Mouse (Mus musculus): Measurements from ENCODE around the gene Sertad4. TPM values are rescaled to one million over a fixed set of nuclear protein-coding genes. Genes with fewer than 3 reads are reported as not detected.

Gene Sertad4
- polyA plus RNA-seq, 1 experiment = 1.3 TPM

DNA sequence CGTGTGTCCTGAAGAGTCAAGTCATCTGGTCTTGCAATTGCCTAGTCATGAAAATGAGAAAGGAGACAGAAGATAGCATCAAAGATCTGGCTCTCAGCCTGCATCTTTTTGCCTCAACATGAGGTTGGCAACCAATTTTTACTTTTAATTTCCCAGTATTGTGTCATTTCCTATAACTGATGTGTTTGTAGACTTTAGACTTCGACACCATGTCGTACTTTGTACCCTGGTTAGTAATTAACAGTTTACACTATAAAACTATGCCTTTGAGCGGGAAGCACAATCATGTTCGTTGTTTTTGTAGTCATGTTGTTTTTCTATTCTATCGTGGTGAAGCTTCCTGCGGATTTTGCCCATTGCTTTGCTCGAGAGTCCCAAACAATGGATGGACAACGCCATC lies 42.8 kb downstream of the Sertad4 start:
- Histone ChIP-seq H3K27ac (ENCODE audit: control insufficient read depth, insufficient read depth, low read depth, low read length) (no peak overlapping the region), H3K27me3 (ENCODE audit: control insufficient read depth, insufficient read depth, low read length) (no peaks in the 10 kb centered on the region), H3K36me3 (ENCODE audit: control insufficient read depth, insufficient read depth, low read length) (no peaks in the 10 kb centered on the region), H3K4me1 (ENCODE audit: control insufficient read depth, insufficient read depth, low read length) (no peaks in the 10 kb centered on the region), H3K4me3 (ENCODE audit: control insufficient read depth, low read depth, low read length) (no peak overlapping the region)
- TF ChIP-seq CTCF (IDR thresholded peaks at IDR 0.05; ENCODE audit: control insufficient read depth, insufficient read depth, insufficient replicate concordance, low read depth, low read length) = no peak
- no peak for TF ChIP-seq POLR2A (IDR thresholded peaks at IDR 0.05; ENCODE audit: control insufficient read depth, low read depth, low read length)

DNA sequence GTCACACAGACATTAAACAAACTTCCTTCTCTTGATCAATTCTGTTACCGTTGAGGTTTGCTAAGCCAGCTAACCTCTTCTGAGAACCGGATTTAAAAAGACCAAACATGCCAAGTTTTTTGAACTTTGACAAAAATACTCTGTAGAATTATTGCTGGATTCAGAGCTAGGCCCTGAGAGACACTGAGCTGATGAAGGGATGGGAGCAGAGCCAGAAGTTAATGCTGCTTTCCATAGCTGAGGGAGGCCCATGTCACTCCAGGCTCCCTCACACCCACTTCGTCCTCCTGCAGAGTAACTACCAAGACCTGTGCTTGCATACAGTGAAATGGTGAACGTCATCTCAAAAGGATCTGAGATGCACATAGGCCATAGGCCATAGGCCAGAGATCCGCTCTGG lies 43.3 kb downstream of the Sertad4 start:
- H3K4me3 ChIP-seq (ENCODE audit: control insufficient read depth, low read depth, low read length) = no peak overlapping the region
- no peak overlapping the region for H3K27ac ChIP-seq (ENCODE audit: control insufficient read depth, insufficient read depth, low read depth, low read length)
- no peaks in the 10 kb centered on the region for H3K4me1 ChIP-seq (ENCODE audit: control insufficient read depth, insufficient read depth, low read length)
- no peak for TF ChIP-seq POLR2A (IDR thresholded peaks at IDR 0.05; ENCODE audit: control insufficient read depth, low read depth, low read length)
- H3K27me3 ChIP-seq (ENCODE audit: control insufficient read depth, insufficient read depth, low read length) = no peaks in the 10 kb centered on the region
- H3K36me3 ChIP-seq (ENCODE audit: control insufficient read depth, insufficient read depth, low read length) = no peaks in the 10 kb centered on the region

DNA sequence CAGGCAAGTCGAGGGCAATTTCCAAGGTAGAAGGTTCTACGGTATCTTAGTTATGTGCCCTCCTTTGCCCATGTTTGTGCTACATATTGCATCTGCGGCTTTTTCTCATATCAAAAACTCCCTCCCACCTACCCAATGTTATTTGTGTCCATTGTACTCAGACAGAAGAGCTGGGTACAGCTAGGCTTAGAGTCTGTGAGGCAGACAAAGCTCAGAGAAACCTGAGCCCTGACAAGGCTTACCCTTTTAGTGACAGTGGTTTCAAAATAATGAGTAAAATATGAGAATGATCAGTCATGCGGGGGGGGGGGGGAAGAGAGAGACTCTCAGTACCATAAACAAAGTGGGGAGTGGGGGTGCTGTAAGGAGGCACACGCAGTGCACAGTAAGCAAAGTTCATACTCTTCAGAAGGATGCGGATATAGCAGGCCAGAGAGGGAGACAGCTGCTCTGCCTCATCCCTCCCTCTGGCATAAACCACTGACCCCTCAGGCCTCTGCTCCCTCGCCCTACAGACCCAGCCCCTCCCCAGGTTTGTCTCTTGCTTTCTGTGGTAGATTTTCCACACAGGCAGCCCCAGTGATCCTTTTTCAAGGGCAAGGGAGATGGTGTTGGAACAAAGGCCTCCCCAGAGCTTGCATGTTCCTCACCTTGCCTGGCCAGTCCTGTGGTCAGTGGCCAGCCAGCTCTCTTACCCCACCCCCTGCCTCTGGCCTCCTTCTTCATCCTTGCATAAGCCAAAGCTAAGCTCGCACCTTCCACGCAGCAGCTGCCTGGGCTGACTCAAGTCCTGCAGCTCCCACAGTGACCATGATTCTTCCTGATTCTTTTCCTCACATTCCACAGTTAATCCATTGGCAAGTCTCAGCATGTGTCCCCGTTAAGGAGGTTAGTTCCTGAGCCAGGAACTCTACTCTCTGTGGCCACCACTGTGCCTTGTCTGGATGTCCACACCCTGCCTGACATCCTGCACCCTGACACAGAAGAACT lies 49.1 kb downstream of the Sertad4 start:
- Histone ChIP-seq H3K4me1 (ENCODE audit: control insufficient read depth, insufficient read depth, low read length) (no peaks in the 10 kb centered on the region), H3K27me3 (ENCODE audit: control insufficient read depth, insufficient read depth, low read length) (no peaks in the 10 kb centered on the region), H3K27ac (ENCODE audit: control insufficient read depth, insufficient read depth, low read depth, low read length) (no peak overlapping the region), H3K36me3 (ENCODE audit: control insufficient read depth, insufficient read depth, low read length) (no peaks in the 10 kb centered on the region), H3K4me3 (ENCODE audit: control insufficient read depth, low read depth, low read length) (no peak overlapping the region)
- TF ChIP-seq CTCF (IDR thresholded peaks at IDR 0.05; ENCODE audit: control insufficient read depth, insufficient read depth, insufficient replicate concordance, low read depth, low read length) (no peak), POLR2A (IDR thresholded peaks at IDR 0.05; ENCODE audit: control insufficient read depth, low read depth, low read length) (no peak)

DNA sequence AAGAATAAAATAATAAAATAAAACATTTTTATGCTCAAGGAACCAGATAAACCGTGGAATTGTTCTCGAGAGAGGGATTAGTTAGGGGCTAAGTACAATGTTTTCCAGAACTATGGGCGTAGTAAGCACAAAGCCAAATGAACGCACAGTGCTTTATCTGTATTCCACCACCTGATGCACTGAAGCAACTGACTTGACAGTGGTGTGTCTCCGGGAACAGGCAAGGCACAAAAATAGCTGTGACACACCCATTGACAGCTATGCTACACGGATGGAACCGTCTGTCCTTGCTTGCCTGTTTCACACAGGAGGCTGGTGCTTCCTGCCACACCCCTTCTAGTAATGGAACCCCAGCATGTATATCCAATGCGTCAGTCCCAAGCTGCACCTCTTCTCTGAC lies 55.2 kb downstream of the Sertad4 start:
- Histone ChIP-seq H3K4me3 (ENCODE audit: control insufficient read depth, low read depth, low read length) (no peak overlapping the region), H3K36me3 (ENCODE audit: control insufficient read depth, insufficient read depth, low read length) (no peaks in the 10 kb centered on the region), H3K27ac (ENCODE audit: control insufficient read depth, insufficient read depth, low read depth, low read length) (no peak overlapping the region), H3K4me1 (ENCODE audit: control insufficient read depth, insufficient read depth, low read length) (peaks cover 5% of the 10 kb centered on the region; the same call in 1 of the 2 replicates), H3K27me3 (ENCODE audit: control insufficient read depth, insufficient read depth, low read length) (no peaks in the 10 kb centered on the region)
- TF ChIP-seq POLR2A (IDR thresholded peaks at IDR 0.05; ENCODE audit: control insufficient read depth, low read depth, low read length) (no peak), CTCF (IDR thresholded peaks at IDR 0.05; ENCODE audit: control insufficient read depth, insufficient read depth, insufficient replicate concordance, low read depth, low read length) (no peak)

DNA sequence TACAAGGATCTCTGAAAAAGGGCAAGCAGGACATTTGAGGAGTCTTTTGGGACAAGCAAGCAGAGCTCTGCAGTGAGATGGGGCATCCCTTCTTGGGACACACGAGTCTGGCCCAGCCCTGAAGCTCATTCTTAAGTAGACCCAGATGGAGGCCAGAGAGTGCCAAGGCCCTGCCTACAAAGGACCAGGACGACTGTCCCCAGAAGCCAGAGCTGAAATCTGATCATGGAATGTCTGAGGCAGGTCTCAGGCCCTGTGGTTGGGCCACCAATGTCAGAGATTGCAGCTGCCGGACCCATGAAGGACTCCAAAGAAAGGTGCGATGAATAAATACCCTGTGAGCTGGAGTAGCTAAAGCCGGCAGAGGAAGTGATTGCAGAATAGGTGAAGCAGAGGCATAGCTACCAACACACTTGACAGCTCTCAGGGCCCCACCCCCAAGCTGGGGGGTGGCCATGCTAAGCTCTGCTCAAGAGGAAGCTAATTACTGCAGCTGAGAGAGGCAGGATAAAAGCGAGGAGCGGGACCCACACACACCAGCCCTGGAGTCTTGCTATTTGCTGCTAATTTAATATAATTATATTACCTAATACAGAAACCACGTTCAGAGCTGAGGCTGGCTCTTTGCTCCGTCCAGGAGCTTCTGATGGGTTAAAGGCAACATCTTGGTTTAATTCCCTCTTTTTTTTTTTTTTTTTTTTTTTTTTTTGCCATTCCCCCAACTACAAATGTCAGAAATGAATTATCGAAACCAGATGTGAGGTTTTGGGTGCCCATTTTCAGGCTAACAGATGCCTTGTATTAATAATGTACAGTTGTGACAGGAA lies 56.2 kb downstream of the Sertad4 start:
- H3K36me3 ChIP-seq (ENCODE audit: control insufficient read depth, insufficient read depth, low read length) = no peaks in the 10 kb centered on the region
- no peak overlapping the region for H3K4me3 ChIP-seq (ENCODE audit: control insufficient read depth, low read depth, low read length)
- no peaks in the 10 kb centered on the region for H3K27me3 ChIP-seq (ENCODE audit: control insufficient read depth, insufficient read depth, low read length)
- TF ChIP-seq POLR2A (IDR thresholded peaks at IDR 0.05; ENCODE audit: control insufficient read depth, low read depth, low read length) (no peak), CTCF (IDR thresholded peaks at IDR 0.05; ENCODE audit: control insufficient read depth, insufficient read depth, insufficient replicate concordance, low read depth, low read length) (no peak)
- H3K4me1 ChIP-seq (ENCODE audit: control insufficient read depth, insufficient read depth, low read length) = peaks cover 8% of the 10 kb centered on the region
- no peak overlapping the region for H3K27ac ChIP-seq (ENCODE audit: control insufficient read depth, insufficient read depth, low read depth, low read length)

DNA sequence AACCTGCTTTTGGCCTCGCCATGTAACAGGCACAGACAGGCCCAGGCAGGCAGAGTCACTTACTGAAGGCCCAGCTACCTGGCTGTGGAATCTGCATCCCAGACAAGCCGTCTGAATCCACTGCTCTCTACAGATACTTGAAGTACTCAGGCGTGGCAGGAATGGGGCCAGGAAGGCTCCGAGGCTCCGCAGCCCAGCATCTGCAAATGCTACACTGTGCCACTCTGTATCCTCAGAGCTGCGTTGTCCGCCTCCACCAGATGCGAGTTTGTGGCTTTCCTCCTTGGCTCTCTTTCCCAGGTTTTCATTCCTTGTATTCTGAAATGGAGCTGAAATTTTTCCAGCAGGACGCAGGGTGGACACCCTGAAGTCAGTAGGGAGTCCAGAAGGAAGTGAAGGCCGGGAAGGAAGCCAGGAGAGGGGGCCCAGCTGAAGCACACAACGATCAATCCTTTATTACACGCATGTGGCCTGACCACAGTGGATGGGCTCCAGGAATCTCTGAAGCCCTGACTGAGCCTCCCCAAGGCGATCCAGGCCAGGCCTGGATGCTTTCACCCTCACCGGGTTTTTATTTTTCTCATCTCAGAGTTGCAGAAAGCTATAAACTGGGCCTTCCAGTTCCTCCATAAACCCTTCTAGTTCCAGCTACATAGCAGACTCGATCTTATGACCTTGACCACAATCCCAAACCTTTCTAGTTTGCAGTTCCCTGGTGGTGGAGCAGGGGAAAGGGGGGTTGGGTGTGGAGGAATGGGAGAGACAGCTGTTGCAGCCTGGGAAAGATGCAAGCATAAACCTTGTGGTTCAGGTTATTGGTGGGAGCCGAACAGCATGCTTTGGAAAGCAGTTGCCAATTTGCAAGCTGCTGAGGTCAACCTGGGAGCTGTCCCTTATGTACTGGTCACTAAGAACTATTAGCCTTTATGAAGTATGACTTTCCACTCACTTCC lies 57.1 kb downstream of the Sertad4 start:
- Histone ChIP-seq H3K27ac (ENCODE audit: control insufficient read depth, insufficient read depth, low read depth, low read length) (no peak overlapping the region), H3K4me1 (ENCODE audit: control insufficient read depth, insufficient read depth, low read length) (peaks cover 8% of the 10 kb centered on the region), H3K27me3 (ENCODE audit: control insufficient read depth, insufficient read depth, low read length) (no peaks in the 10 kb centered on the region), H3K4me3 (ENCODE audit: control insufficient read depth, low read depth, low read length) (no peak overlapping the region), H3K36me3 (ENCODE audit: control insufficient read depth, insufficient read depth, low read length) (no peaks in the 10 kb centered on the region)
- TF ChIP-seq CTCF (IDR thresholded peaks at IDR 0.05; ENCODE audit: control insufficient read depth, insufficient read depth, insufficient replicate concordance, low read depth, low read length) (no peak), POLR2A (IDR thresholded peaks at IDR 0.05; ENCODE audit: control insufficient read depth, low read depth, low read length) (no peak)
